Mouse (Mus musculus) embryonic facial prominence, embryonic 11.5 days (tissue): ENCODE data around the gene Casq2. TPM values are rescaled to one million over a fixed set of nuclear protein-coding genes. Genes with fewer than 3 reads are reported as not detected.

ENCODE experiments used
- ATAC-seq: fragments of 200-750 bp; cut with Nextera tagmentation; replicated peaks from 2 replicates; pipeline ENCODE4 v1.8.0; 2017; ENCODE audit warnings: low read depth; ENCODE audit not compliant: insufficient number of reproducible peaks, low FRiP score, low TSS enrichment
- DNase-seq: peaks from one replicate; pipeline ENCODE4 v3.0.0-alpha.2; 2015; ENCODE audit warnings: low spot score
- H3K27ac ChIP-seq: fragments of 300-500 bp; sonication (generic); replicated peaks from 2 replicates; pipeline ENCODE4 v1.5.1; 2014; ENCODE audit warnings: mild to moderate bottlenecking, low read depth, low read length, control low read depth
- H3K27me3 ChIP-seq: fragments of 300-500 bp; sonication (generic); 2 replicates; pipeline ENCODE4 v1.6.1; 2014; ENCODE audit warnings: mild to moderate bottlenecking, low read length, moderate library complexity, mixed read lengths; ENCODE audit not compliant: control insufficient read depth, insufficient read depth
- H3K36me3 ChIP-seq: fragments of 300-500 bp; sonication (generic); replicated peaks from 2 replicates; pipeline ENCODE4 v1.6.1; 2014; ENCODE audit warnings: low read depth, mild to moderate bottlenecking, low read length, moderate library complexity, mixed read lengths; ENCODE audit not compliant: control insufficient read depth, insufficient read depth
- H3K4me1 ChIP-seq: fragments of 300-500 bp; sonication (generic); 2 replicates; pipeline ENCODE4 v1.6.1; 2014; ENCODE audit warnings: low read length, mixed read lengths; ENCODE audit not compliant: control insufficient read depth, insufficient read depth
- H3K4me2 ChIP-seq: fragments of 300-500 bp; sonication (generic); 2 replicates; pipeline ENCODE4 v1.6.1; 2014; ENCODE audit warnings: low read depth, mild to moderate bottlenecking, control low read depth, low read length, moderate library complexity
- H3K4me3 ChIP-seq: fragments of 300-500 bp; sonication (generic); 2 replicates; pipeline ENCODE4 v1.5.1; 2014; ENCODE audit warnings: low read depth, low read length, control low read depth
- H3K9ac ChIP-seq: fragments of 300-500 bp; sonication (generic); replicated peaks from 2 replicates; pipeline ENCODE4 v1.6.1; 2014; ENCODE audit warnings: mild to moderate bottlenecking, control low read depth, low read length
- H3K9me3 ChIP-seq: fragments of 300-500 bp; sonication (generic); replicated peaks from 2 replicates; pipeline ENCODE4 v1.6.1; 2016; ENCODE audit warnings: mild to moderate bottlenecking, low read length, inconsistent platforms, mixed read lengths; ENCODE audit not compliant: control insufficient read depth
- WGBS: fragments of 180-500 bp; shearing (Covaris S2); extraction: QIAGEN DNeasy Blood & Tissue Kit; methylation state at CpG from one replicate; pipeline ENCODE4 v1.1.7; 2014; 5-methylcytosine and 5-hydroxymethylcytosine counted together
- polyA plus RNA-seq: library from polyadenylated mRNA; unstranded; fragments of >200 nt; fragmentation: Nextera tagmentation; extraction: Ambion mirVana; gene quantifications from 2 replicates; pipeline ENCODE4 v1.2.1, GENCODE M21; 2014

Casq2 gene
- polyA plus RNA-seq, 1 experiment from 2014 or later = 2.3 TPM

DNA sequence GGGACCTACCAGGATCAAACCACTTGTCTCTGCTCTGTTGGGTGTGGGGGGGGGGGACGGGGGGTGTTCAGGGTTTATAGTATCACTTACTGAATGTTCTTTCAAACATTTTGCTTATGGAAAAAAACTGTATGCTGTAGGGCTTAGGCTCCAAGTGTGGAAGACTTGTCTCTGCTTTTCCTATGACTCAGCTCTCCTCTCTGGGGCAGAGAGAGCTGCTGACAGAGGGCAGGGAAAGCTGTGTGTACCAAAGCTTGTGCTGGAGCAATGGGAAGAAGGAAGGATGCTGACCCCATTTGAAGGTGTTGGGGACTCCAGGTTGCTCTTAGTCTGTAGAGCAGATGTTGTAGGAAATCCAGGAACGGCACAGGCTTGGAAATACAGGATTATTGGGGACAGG lies 55.2 kb downstream of the Casq2 start:
- no peak for ATAC-seq
- WGBS = 84% methylated on average over 2 of the region's 2 CpGs
- no peak for DNase-seq
- Histone ChIP-seq H3K36me3 (no peaks in the 10 kb centered on the region), H3K9ac (no peak overlapping the region), H3K27ac (no peak overlapping the region), H3K4me2 (no peak overlapping the region), H3K4me1 (no peaks in the 10 kb centered on the region), H3K27me3 (no peaks in the 10 kb centered on the region), H3K4me3 (no peak overlapping the region), H3K9me3 (no peaks in the 10 kb centered on the region)

DNA sequence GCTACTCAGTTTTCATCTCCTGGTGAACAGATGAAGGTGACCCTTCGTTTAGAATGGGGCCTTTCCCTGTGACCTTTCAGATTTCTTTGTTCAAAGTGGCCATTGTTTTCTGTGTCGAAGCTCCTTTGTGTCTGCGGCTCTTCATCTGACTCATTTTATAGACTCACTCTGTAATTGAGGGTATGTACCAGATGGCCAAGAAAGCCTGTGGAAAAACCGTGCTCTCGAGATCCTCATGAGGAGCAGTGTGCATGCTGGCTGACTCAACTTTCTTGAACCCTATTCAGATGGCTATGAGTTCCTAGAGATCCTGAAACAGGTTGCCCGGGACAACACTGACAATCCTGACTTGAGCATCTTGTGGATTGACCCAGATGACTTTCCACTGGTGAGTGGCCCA lies 55.7 kb downstream of the Casq2 start:
- Histone ChIP-seq H3K27ac (no peak overlapping the region), H3K9me3 (no peaks in the 10 kb centered on the region), H3K4me1 (no peaks in the 10 kb centered on the region), H3K4me3 (no peak overlapping the region), H3K4me2 (no peak overlapping the region), H3K36me3 (no peaks in the 10 kb centered on the region), H3K27me3 (no peaks in the 10 kb centered on the region), H3K9ac (no peak overlapping the region)
- no peak for DNase-seq
- ATAC-seq = no peak
- 70% methylated on average over 6 of the region's 6 CpGs for WGBS

DNA sequence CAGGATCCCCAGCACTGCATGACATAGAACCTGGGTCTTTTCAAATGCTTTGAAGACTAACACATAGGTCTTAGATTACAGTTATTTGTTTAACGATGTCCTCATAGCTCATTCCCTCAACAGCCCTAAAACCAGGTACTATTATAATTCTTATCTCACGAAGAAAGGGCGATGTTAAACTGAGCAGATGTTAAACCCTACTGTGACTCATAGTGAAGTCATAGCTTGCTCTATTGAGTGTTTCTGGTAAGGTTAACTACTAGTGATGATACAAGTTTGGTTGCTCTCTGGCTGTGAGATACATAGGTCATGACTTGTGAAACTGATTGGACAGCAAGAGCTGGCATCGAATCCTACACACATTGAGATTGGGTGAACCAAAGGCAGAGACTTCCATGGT lies 56.7 kb downstream of the Casq2 start:
- Histone ChIP-seq H3K4me1 (no peaks in the 10 kb centered on the region), H3K36me3 (no peaks in the 10 kb centered on the region), H3K27ac (no peak overlapping the region), H3K4me3 (no peak overlapping the region), H3K9me3 (no peaks in the 10 kb centered on the region), H3K9ac (no peak overlapping the region), H3K4me2 (no peak overlapping the region), H3K27me3 (no peaks in the 10 kb centered on the region)
- DNase-seq = no peak
- WGBS = 94% methylated on average over 4 of the region's 4 CpGs
- ATAC-seq = no peak

DNA sequence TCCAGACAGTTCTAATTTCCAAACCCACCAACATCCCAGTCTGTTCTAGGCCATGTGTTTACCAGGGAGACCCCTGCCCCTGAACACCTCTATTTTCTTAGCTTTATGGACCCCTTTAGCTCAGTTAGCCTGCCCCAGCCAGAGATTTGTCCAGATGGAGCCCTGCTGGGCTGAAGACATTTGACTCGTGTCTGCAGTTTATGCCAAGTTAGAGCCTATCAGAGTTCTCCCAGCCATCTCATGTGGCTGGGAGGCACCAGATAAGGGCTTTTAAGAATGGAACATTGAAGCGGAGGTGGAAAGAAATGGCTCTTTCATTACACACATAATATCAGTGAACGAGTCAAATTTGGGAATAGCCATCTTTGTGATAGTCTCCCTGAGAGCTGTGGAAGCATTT lies 57.3 kb downstream of the Casq2 start:
- ATAC-seq = no peak
- Histone ChIP-seq H3K4me1 (no peaks in the 10 kb centered on the region), H3K4me3 (no peak overlapping the region), H3K27me3 (no peaks in the 10 kb centered on the region), H3K36me3 (no peaks in the 10 kb centered on the region), H3K4me2 (no peak overlapping the region), H3K9me3 (no peaks in the 10 kb centered on the region), H3K27ac (no peak overlapping the region), H3K9ac (no peak overlapping the region)
- 85% methylated on average over 3 of the region's 3 CpGs for WGBS
- DNase-seq = no peak

DNA sequence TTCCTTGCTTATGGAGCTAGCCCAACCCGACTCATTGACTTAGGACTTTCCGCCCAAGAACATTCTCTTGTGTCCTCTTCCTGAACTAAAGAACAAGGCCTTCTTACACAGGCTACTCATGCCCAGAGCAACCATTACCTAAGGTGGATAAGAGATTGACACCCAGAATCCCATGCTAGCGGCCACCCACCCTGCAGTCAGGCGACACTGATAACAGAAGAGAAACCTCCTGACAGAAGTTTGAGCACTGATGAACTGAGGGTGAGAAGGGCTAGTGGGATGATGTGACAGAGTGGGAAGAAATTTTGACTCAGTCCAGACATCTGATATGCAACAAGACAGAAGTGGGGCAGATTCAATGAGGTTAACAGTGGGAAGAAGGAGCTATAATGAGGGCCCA lies 58.2 kb downstream of the Casq2 start:
- no peak overlapping the region for H3K9ac ChIP-seq
- no peak overlapping the region for H3K27ac ChIP-seq
- no peak overlapping the region for H3K4me2 ChIP-seq
- DNase-seq (no peak), ATAC-seq (no peak)
- no peaks in the 10 kb centered on the region for H3K4me1 ChIP-seq
- no peaks in the 10 kb centered on the region for H3K9me3 ChIP-seq
- no peak overlapping the region for H3K4me3 ChIP-seq
- H3K27me3 ChIP-seq = no peaks in the 10 kb centered on the region
- WGBS = 93% methylated on average over 4 of the region's 4 CpGs
- no peaks in the 10 kb centered on the region for H3K36me3 ChIP-seq

DNA sequence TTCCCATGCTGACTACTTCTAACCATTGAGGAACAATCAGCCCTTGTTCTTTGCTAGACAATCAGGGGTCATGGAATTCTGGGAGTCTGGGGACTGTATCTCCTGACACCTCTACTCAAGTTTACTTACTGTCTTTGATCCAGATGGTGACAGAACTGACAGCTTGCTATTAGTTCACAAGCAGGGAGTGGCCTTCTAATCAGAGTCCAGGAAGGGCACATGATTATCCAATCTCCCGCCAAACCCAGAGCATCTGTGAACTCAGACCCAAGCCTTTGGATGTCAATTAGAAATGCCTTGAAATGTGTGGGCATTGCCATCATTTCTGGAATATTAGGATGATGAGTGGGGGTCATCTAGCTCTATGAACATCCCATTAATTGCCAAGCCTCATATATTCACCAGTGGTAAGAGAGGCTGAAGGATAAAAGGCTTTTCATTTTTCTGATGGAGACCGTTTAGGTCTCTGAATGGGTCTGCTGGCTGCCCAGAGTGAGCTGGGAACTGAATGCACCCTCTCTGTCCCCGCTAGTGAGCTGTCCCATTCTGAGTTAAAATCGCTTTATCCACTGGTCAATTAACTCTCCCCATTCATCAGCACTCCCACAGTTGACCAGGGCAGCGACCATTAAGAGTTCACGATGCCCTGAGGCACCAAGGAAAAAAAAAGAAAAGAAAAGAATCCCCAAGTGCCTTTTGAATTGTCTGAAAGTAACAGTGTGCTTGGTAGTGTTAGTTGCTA lies 59.6 kb downstream of the Casq2 start:
- Histone ChIP-seq H3K4me3 (no peak overlapping the region), H3K36me3 (no peaks in the 10 kb centered on the region), H3K9ac (no peak overlapping the region), H3K4me1 (no peaks in the 10 kb centered on the region), H3K9me3 (no peaks in the 10 kb centered on the region), H3K27ac (no peak overlapping the region), H3K4me2 (no peak overlapping the region), H3K27me3 (no peaks in the 10 kb centered on the region)
- no peak for ATAC-seq
- no peak for DNase-seq
- WGBS = 18% methylated on average over 6 of the region's 6 CpGs

- Histone ChIP-seq H3K4me3 (no peak overlapping the region), H3K4me1 (no peaks in the 10 kb centered on the region), H3K27ac (no peak overlapping the region), H3K4me2 (no peak overlapping the region), H3K9me3 (no peaks in the 10 kb centered on the region), H3K27me3 (no peaks in the 10 kb centered on the region), H3K36me3 (no peaks in the 10 kb centered on the region), H3K9ac (no peak overlapping the region)
- 59% methylated on average over 6 of the region's 6 CpGs for WGBS
- ATAC-seq = no peak
- DNase-seq = no peak
These were observed 60.2 kb downstream of the Casq2 start for GRCm38 (mm10) chr3:102146428-102146827.

DNA sequence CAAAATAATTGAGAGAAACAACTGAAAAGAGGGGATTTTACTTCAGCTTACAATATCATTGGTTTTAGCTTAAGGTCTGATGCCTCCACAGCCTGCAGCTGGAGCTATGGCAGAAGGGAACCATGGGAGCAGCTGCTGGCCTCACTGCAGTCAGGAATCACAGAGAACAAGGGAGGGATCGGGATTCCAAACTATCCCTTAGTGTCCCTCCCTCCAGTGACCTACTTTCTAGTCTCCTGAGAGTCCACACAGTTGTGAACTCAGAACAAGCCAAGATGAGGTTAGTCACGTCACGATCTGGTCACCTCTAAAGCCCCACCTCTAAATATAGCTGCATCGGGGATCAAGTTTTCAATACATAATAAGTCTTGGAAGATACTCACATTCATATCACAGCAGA lies 61.0 kb downstream of the Casq2 start:
- Histone ChIP-seq H3K4me3 (no peak overlapping the region), H3K4me2 (no peak overlapping the region), H3K9ac (no peak overlapping the region), H3K27me3 (no peaks in the 10 kb centered on the region), H3K36me3 (no peaks in the 10 kb centered on the region), H3K27ac (no peak overlapping the region), H3K9me3 (no peaks in the 10 kb centered on the region), H3K4me1 (no peaks in the 10 kb centered on the region)
- DNase-seq (no peak), ATAC-seq (no peak)
- 82% methylated on average over 4 of the region's 4 CpGs for WGBS
